Mouse (Mus musculus) embryonic facial prominence, embryonic 13.5 days (tissue): ENCODE data around the gene Aspdh. TPM values are rescaled to one million over a fixed set of nuclear protein-coding genes. Genes with fewer than 3 reads are reported as not detected.

Experiments used
- ATAC-seq: fragments of 200-750 bp; cut with Nextera tagmentation; 2 replicates; pipeline ENCODE4 v1.8.0; 2017; ENCODE audit warnings: low read depth; ENCODE audit not compliant: insufficient number of reproducible peaks, insufficient read depth, low FRiP score, low TSS enrichment
- H3K27ac ChIP-seq: fragments of 300-500 bp; sonication (generic); 2 replicates; pipeline ENCODE4 v1.5.1; 2015; ENCODE audit warnings: moderate library complexity, mild to moderate bottlenecking, inconsistent platforms
- H3K27me3 ChIP-seq: fragments of 300-500 bp; sonication (generic); 2 replicates; pipeline ENCODE4 v1.6.1; 2015; ENCODE audit warnings: mild to moderate bottlenecking, inconsistent platforms
- H3K36me3 ChIP-seq: fragments of 300-500 bp; sonication (generic); 2 replicates; pipeline ENCODE4 v1.6.1; 2015; ENCODE audit warnings: mild to moderate bottlenecking, inconsistent platforms
- H3K4me1 ChIP-seq: fragments of 300-500 bp; sonication (generic); 2 replicates; pipeline ENCODE4 v1.6.1; 2015; ENCODE audit warnings: inconsistent platforms
- H3K4me2 ChIP-seq: fragments of 300-500 bp; sonication (generic); 2 replicates; pipeline ENCODE4 v1.6.1; 2015; ENCODE audit warnings: moderate library complexity, mild to moderate bottlenecking, inconsistent platforms
- H3K4me3 ChIP-seq: fragments of 300-500 bp; sonication (generic); 2 replicates; pipeline ENCODE4 v1.5.1; 2015; ENCODE audit warnings: mild to moderate bottlenecking, inconsistent platforms
- H3K9ac ChIP-seq: fragments of 300-500 bp; sonication (generic); 2 replicates; pipeline ENCODE4 v1.6.1; 2015; ENCODE audit warnings: mild to moderate bottlenecking, inconsistent platforms
- H3K9me3 ChIP-seq: fragments of 300-500 bp; sonication (generic); 2 replicates; pipeline ENCODE4 v1.6.1; 2016; ENCODE audit warnings: inconsistent platforms
- WGBS: fragments of 180-500 bp; shearing (Covaris S2); methylation state at CpG from one replicate; pipeline ENCODE4 v1.1.7; 2015; ENCODE audit warnings: mixed read lengths; 5-methylcytosine and 5-hydroxymethylcytosine counted together
- polyA plus RNA-seq: library from polyadenylated mRNA; unstranded; fragments of >200 nt; fragmentation: Nextera tagmentation; extraction: Ambion mirVana; gene quantifications from 2 replicates; pipeline ENCODE4 v1.2.1, GENCODE M21; 2015

The Aspdh gene
- polyA plus RNA-seq, 1 experiment from 2014 or later = 0.69 TPM

DNA sequence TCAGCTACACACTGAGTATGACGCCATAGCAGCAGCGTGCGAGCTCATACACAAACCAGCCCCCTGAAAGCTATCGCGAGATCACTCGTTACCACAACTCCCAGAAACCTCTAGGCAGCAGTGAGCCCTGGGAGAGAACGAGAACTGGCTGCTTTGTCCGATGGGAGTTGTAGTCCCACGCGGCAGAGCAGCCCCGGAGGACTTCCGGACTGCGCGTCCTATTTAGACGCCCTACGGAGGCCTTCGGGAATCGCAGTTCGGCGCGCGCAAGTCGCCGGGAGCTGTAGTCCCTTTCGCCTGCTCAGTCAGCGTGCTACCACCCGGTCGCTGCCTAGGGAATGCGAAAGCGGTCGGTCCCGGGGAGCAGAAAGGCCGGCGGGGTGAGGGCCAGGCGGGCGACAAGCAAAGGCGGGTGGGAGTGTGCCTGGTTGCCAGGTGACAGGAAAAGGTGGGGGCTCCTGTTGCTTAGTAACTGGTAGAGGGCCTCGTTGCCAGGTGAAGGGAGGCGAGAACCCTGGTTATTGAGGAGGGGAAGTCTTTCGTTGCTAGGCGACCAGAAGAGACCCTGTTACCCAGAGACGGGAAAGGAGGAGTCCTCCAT is 2.7 kb downstream of the Aspdh start, which contains the start of gene Josd2:
TSS of gene Josd2 (plus strand) at position 170 of the 601 bp plus-strand sequence.
- Histone ChIP-seq H3K4me3 (peak within 1 kb of the TSS; percentile 74), H3K9me3 (no peaks in the 10 kb centered on the region), H3K9ac (peak within 1 kb of the TSS; percentile 84), H3K4me2 (peak within 1 kb of the TSS; percentile 65), H3K27ac (peak within 1 kb of the TSS; percentile 81), H3K36me3 (no peaks in the 10 kb centered on the region), H3K27me3 (peaks cover 26% of the 10 kb centered on the region), H3K4me1 (peaks cover 26% of the 10 kb centered on the region)
- WGBS = under 1% methylated on average over 42 of the region's 42 CpGs
- peak; percentile 93 for ATAC-seq

DNA sequence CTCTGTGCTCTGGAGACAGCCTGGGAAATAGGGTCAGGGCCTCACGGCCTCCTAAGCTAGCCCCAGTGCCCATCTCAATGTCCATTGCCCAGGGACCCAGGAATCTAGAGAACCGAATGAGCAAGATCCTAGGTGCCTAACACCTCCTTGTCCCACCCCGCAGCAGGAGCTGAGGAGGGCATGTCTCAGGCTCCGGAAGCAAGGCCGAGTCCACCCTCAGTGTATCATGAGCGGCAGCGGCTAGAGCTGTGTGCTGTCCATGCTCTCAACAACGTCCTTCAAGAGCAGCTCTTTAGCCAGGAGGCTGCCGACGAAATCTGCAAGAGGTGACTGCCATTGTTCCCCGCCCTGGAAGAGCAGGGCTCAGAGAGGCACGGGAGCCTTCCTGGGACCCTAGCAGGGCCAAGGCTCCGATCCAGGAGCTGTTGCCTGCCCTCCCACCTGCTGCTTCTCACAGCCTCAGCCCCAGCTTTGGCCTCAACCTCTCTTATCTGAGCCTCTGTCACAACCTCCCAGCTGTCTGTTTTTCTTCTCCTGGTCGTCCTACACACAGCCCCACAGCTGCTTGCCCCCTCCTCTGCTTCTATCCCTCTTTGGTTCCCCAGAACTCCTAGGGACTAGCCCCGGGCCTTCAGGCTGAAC is 3.6 kb downstream of the Aspdh start:
- Histone ChIP-seq H3K36me3 (no peaks in the 10 kb centered on the region), H3K4me1 (peaks cover 27% of the 10 kb centered on the region), H3K27me3 (peaks cover 26% of the 10 kb centered on the region), H3K9ac (peak overlapping the region; percentile 84), H3K4me2 (peak overlapping the region; percentile 65), H3K27ac (no peak overlapping the region), H3K9me3 (no peaks in the 10 kb centered on the region), H3K4me3 (peak overlapping the region; percentile 74)
- no peak for ATAC-seq
- WGBS = 75% methylated on average over 15 of the region's 15 CpGs

DNA sequence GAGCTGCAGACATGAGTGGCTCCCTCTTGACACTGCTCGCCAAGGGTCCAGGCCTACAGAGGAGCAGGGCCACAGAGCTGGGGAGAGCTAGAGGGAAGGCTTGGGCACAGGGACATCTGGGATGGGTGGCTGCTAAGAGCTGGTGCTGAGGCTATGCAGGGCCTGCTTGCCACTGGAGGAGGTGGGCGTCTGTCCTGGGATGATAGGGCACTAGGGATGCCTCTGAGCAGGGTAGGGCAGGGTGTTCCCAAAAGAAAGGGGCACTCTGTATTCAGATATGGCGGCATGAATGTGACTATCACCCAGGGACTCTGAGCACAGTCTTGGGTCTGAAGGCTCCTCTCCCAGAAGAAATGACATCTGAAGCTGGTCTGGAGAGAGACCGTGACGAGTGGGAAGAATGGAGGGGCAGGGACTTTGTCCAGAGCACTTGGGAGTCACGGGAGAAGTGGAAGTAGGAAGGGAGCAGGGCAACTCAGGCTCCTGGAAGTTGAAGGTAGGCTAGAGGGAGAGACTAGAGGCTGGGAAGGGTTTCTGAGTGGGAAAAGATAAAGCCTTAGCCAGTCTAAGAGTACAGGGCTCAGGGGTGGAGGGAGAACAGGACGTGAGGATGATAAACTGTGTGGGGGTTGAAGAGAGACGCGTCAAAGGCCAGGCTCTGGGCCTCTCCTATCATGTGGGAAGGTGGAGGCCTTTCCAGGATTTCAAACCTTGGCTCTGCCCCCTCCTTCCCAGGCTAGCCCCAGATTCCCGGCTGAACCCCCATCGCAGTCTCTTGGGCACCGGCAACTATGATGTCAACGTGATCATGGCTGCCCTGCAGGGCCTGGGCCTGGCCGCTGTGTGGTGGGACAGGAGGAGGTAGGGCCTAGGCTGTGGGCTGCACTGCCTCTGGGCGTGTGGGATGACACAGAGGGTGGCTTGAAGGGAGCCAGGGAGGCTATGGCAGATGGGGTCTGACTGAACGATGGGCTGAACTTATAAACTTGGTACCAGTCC is 4.8 kb downstream of the Aspdh start:
- Histone ChIP-seq H3K27me3 (peaks cover 25% of the 10 kb centered on the region), H3K27ac (no peak overlapping the region), H3K4me1 (peaks cover 35% of the 10 kb centered on the region), H3K4me2 (no peak overlapping the region), H3K36me3 (no peaks in the 10 kb centered on the region), H3K9me3 (no peaks in the 10 kb centered on the region), H3K4me3 (no peak overlapping the region), H3K9ac (no peak overlapping the region)
- ATAC-seq = no peak
- 88% methylated on average over 16 of the region's 16 CpGs for WGBS

DNA sequence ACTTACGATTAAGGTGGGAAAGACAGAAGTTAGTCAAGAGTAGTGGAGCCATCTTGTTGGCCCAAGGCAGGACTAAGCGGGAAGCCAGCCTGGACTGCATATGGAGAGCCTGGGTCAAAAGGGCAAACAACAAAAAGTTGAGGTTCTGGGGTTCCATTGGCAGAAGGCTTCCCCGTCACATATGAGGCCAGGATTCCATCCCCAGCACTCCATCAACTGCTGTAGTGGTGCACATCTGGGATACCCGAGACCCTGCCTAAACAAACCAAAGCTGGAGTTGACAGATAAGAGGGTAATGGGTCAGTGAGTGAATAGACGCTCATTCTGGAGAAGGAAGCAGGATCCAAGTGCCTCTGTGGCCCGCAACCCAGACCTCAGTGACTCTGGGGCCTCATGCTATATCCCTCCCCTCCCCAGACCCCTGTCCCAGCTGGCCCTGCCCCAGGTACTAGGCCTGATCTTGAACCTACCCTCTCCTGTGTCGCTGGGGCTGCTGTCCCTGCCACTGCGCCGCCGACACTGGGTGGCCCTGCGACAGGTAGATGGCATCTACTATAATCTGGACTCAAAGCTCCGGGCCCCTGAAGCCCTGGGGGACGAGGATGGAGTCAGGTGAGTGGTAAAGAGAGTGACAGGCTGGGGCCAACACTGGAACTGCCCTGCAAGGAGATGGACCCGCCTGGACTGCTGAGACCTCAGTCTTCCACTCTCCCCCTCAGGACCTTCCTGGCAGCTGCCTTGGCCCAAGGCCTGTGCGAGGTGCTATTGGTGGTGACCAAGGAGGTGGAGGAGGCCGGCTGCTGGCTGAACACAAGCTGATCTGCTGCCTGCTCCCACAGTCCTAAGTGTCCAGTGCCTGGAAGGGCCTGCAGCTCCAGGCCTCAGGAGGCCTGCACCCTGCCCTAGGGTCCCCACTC is 5.8 kb downstream of the Aspdh start:
- ATAC-seq = no peak
- Histone ChIP-seq H3K36me3 (no peaks in the 10 kb centered on the region), H3K4me2 (no peak overlapping the region), H3K4me1 (peaks cover 40% of the 10 kb centered on the region), H3K9ac (no peak overlapping the region), H3K27ac (no peak overlapping the region), H3K27me3 (peaks cover 31% of the 10 kb centered on the region), H3K9me3 (no peaks in the 10 kb centered on the region), H3K4me3 (no peak overlapping the region)
- 84% methylated on average over 16 of the region's 16 CpGs for WGBS

DNA sequence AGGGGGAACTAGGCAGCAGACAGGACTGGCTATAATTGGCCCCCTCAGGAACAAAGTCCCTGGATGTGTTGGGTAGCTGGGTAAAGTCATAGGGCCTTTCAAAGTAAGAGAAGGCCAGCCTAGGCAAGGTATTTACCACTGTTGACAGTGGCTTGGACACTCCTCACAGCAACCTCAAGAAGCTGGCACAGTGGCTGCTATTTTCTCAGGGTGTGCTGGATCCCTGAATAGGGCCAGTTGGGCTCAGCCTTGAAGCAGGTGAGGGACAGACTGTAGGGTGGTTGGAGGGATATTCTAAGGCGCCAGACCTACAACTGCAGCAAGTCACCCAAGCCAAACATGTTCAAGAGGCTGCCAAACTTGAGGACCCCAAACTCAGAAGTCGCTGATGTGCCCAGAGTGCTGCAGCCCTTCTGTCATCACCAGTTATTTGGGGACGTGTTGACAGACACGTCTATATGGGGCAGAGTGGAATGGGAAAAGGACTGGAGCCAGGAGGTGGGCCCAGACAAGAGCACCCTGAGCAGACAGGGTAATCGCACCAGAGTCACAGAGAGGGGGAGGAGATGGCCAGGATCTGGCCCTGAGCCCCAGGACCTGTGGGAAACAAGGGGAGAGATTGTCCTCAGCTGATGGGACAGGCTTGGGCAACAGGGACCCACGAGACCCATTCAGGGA is 6.8 kb downstream of the Aspdh start:
- Histone ChIP-seq H3K36me3 (no peaks in the 10 kb centered on the region), H3K27me3 (peaks cover 41% of the 10 kb centered on the region), H3K9me3 (no peaks in the 10 kb centered on the region), H3K4me3 (no peak overlapping the region), H3K27ac (no peak overlapping the region), H3K9ac (no peak overlapping the region), H3K4me2 (no peak overlapping the region), H3K4me1 (peaks cover 34% of the 10 kb centered on the region)
- no peak for ATAC-seq
- WGBS = 40% methylated on average over 6 of the region's 6 CpGs

DNA sequence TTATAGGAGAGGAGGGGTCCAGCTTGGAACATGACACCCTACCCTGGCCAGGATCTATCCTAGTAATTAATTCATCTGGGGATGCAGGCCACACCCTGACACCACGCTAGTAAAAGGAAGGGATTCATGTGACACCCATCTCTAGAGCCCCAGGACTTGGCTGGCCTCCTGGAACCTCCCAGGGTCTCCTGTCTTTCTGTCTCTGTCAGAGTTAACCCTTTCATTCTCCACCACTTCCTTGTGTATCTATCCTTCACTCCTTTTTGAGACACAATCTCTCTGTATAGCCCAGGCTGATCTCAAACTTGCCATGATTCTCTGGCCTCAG is 7.3 kb downstream of the Aspdh start:
- Histone ChIP-seq H3K9ac (no peak overlapping the region), H3K9me3 (no peaks in the 10 kb centered on the region), H3K4me2 (no peak overlapping the region), H3K4me1 (peaks cover 29% of the 10 kb centered on the region), H3K27ac (no peak overlapping the region), H3K27me3 (peaks cover 45% of the 10 kb centered on the region), H3K36me3 (no peaks in the 10 kb centered on the region), H3K4me3 (no peak overlapping the region)
- WGBS = 0% methylated on average over 1 of the region's 1 CpGs
- no peak for ATAC-seq

DNA sequence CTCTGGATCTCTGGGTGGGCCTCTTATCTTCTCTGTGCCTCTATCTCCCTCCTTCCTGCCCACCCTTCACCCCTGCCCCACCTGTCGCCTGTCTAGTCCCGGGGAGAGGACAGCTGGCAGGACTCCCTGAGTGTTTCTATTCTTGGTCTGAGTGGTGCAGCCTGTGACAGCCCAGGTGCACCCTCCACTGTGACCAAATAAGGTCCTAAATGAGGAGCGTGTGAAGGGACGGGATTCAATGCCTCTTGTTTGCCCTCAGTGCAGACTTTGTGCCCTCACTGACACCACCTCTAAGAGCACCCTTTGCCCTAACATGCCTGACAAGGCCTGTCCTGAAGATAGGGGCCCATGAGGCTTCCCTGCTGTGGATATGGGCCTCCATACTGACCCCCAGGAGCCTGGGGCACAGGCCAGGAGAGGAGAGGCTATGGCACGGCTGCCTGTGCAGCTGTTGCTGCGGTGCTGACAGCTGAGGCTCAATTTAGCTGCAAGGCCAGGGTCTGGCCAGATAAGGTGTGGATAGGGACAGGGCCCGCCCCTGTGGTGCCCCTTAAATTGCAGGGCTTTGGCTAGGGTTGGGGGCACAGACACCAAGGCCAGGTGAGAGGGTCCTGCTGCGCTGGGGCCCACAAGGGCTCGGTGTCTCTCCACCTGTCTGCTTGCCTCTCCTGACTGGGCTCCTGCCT is 7.9 kb downstream of the Aspdh start:
- Histone ChIP-seq H3K4me1 (peaks cover 28% of the 10 kb centered on the region), H3K4me3 (no peak overlapping the region), H3K36me3 (no peaks in the 10 kb centered on the region), H3K27ac (no peak overlapping the region), H3K9me3 (no peaks in the 10 kb centered on the region), H3K9ac (peak overlapping the region; percentile 36; the same call in 1 of the 2 replicates), H3K27me3 (peaks cover 51% of the 10 kb centered on the region), H3K4me2 (no peak overlapping the region)
- 53% methylated on average over 9 of the region's 9 CpGs for WGBS
- ATAC-seq = no peak

DNA sequence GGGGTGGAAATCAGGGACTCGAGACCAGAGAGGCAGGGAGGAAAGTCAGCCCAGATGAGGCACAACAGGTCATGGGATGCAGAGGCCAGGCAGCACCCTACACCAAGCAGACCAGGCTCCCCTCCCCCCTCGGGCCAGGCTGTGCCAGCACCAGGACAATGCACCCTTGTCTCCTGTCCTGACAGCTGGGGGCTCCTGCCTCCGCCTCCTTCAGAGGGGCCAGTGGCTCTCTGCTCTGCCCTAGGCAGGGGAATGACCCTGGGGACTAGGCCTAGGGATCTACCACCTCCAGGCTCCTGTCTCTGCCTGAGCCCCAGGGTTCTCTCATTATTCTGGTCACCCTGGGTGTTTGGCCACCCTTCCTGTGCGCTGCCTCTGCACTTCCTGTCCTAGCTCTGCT is 9.2 kb downstream of the Aspdh start:
- Histone ChIP-seq H3K27me3 (peaks cover 63% of the 10 kb centered on the region), H3K4me3 (no peak overlapping the region), H3K36me3 (no peaks in the 10 kb centered on the region), H3K4me1 (peaks cover 20% of the 10 kb centered on the region), H3K4me2 (no peak overlapping the region), H3K9ac (peak overlapping the region; percentile 46; the same call in 1 of the 2 replicates), H3K27ac (0 out of 2 replicates have a peak overlapping the region, but pooled peaks have one; percentile 16), H3K9me3 (no peaks in the 10 kb centered on the region)
- peak; percentile 16; the same call in 1 of the 2 replicates for ATAC-seq
- 8% methylated on average over 4 of the region's 4 CpGs for WGBS

DNA sequence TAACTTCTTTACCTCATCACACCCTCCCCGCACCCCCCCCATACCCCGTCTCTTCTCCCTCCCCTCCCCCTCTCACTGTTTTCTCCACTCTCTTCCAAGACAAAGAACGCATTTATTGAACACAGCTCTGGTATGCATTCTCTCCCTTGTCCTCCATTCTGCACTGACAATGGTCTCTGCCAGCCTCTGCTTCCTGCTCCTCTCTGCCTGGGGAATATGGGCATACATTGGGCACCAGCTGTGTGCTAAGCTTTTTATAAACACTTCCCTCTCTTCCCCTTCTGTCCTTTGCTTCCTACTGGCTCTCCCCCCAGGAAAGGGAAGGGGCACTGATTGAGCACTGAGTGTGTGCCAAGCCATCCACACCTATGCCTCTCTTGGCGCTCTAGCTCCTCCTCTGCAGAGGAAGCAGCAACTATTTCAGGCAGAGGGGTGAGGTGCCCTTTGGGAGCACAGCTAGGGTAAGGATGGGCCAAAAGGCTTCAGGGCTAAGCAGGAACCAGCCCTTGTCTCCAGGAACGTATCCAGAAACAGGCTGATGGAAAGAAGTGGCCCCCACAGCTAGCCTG is 9.9 kb downstream of the Aspdh start:
- no peaks in the 10 kb centered on the region for H3K36me3 ChIP-seq
- peaks cover 70% of the 10 kb centered on the region for H3K27me3 ChIP-seq
- no peaks in the 10 kb centered on the region for H3K9me3 ChIP-seq
- no peak for ATAC-seq
- WGBS = 31% methylated on average over 5 of the region's 5 CpGs
- H3K4me2 ChIP-seq = 0 out of 2 replicates have a peak overlapping the region, but pooled peaks have one; percentile 1
- no peak overlapping the region for H3K9ac ChIP-seq
- peaks cover 20% of the 10 kb centered on the region for H3K4me1 ChIP-seq
- no peak overlapping the region for H3K4me3 ChIP-seq
- H3K27ac ChIP-seq = no peak overlapping the region
